Mouse (Mus musculus) midbrain, postnatal 0 days (tissue): ENCODE measurements at regions not wholly inside any gene's neighbourhood (a gene's known extent, or its start where the extent isn't known, plus 50 kb on each side); places are given as distances from the start of the nearest gene placed in this dataset.

Experiments used
- ATAC-seq: fragments of 200-750 bp; cut with Nextera tagmentation; 2 replicates; pipeline ENCODE4 v1.8.0; 2017; ENCODE audit warnings: moderate number of reproducible peaks, mild to moderate bottlenecking, moderate TSS enrichment, moderate library complexity; ENCODE audit not compliant: low FRiP score
- DNase-seq: peaks from one replicate; pipeline ENCODE4 v3.0.0-alpha.2; 2015; ENCODE audit warnings: low spot score
- H3K27ac ChIP-seq: fragments of 300-500 bp; sonication (generic); 2 replicates; pipeline ENCODE4 v1.5.1; 2014; ENCODE audit warnings: low read depth, mild to moderate bottlenecking, low read length, mixed read lengths
- H3K27me3 ChIP-seq: fragments of 300-500 bp; sonication (generic); 2 replicates; pipeline ENCODE4 v1.6.1; 2014; ENCODE audit warnings: low read length, control low read depth, mixed read lengths; ENCODE audit not compliant: insufficient read depth
- H3K36me3 ChIP-seq: fragments of 300-500 bp; sonication (generic); 2 replicates; pipeline ENCODE4 v1.6.1; 2014; ENCODE audit warnings: low read length, control low read depth, mixed read lengths; ENCODE audit not compliant: insufficient read depth
- H3K4me1 ChIP-seq: fragments of 300-500 bp; sonication (generic); 2 replicates; pipeline ENCODE4 v1.6.1; 2014; ENCODE audit warnings: mild to moderate bottlenecking, control low read depth, antibody characterized with exemption, low read length, mixed read lengths; ENCODE audit not compliant: insufficient read depth
- H3K4me2 ChIP-seq: fragments of 300-500 bp; sonication (generic); 2 replicates; pipeline ENCODE4 v1.6.1; 2014; ENCODE audit warnings: low read depth, mild to moderate bottlenecking, low read length, mixed read lengths; ENCODE audit not compliant: poor library complexity, severe bottlenecking
- H3K4me3 ChIP-seq: fragments of 300-500 bp; sonication (generic); 2 replicates; pipeline ENCODE4 v1.5.1; 2014; ENCODE audit warnings: low read depth, mild to moderate bottlenecking, low read length, moderate library complexity
- H3K9ac ChIP-seq: fragments of 300-500 bp; sonication (generic); replicated peaks from 2 replicates; pipeline ENCODE4 v1.6.1; 2014; ENCODE audit warnings: mild to moderate bottlenecking, low read length, moderate library complexity, mixed read lengths; ENCODE audit not compliant: poor library complexity, severe bottlenecking
- H3K9me3 ChIP-seq: fragments of 300-500 bp; sonication (generic); 2 replicates; pipeline ENCODE4 v1.6.1; 2016; ENCODE audit warnings: low read length, control low read depth
- CTCF ChIP-seq: IDR thresholded peaks from 2 replicates; pipeline ENCODE4 v1.5.1; 2016; ENCODE audit warnings: antibody characterized with exemption, mild to moderate bottlenecking
- WGBS: fragments of 180-500 bp; shearing (Covaris S2); extraction: QIAGEN DNeasy Blood & Tissue Kit; methylation state at CpG from one replicate; pipeline ENCODE4 v1.1.7; 2014; 5-methylcytosine and 5-hydroxymethylcytosine counted together

DNA sequence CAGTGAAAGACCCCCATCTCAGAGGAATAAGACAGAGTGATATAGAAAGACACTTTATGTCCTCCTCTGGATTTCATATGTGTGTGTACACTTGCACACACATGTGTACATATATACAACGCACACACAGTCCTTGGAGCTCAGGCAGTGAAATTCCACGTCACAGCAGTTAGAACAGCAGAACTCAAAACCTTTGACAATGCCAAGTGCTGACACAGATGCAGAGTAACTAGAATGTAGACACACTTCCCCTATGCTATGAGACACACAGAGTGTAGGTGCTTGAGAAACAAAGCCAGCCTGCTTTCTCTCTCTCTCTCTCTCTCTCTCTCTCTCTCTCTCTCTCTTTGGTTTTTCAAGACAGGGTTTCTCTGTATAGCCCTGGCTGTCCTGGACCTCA is 92.7 kb downstream of the Zfp36l2 start:
- no peaks in the 10 kb centered on the region for H3K9me3 ChIP-seq
- 86% methylated on average over 2 of the region's 2 CpGs for WGBS
- no peaks in the 10 kb centered on the region for H3K4me1 ChIP-seq
- no peak overlapping the region for H3K4me2 ChIP-seq
- H3K36me3 ChIP-seq = no peaks in the 10 kb centered on the region
- H3K27me3 ChIP-seq = no peaks in the 10 kb centered on the region
- H3K9ac ChIP-seq = no peak overlapping the region
- TF ChIP-seq CTCF = no peak
- no peak for ATAC-seq
- H3K27ac ChIP-seq = no peak overlapping the region
- DNase-seq = no peak
- no peak overlapping the region for H3K4me3 ChIP-seq

DNA sequence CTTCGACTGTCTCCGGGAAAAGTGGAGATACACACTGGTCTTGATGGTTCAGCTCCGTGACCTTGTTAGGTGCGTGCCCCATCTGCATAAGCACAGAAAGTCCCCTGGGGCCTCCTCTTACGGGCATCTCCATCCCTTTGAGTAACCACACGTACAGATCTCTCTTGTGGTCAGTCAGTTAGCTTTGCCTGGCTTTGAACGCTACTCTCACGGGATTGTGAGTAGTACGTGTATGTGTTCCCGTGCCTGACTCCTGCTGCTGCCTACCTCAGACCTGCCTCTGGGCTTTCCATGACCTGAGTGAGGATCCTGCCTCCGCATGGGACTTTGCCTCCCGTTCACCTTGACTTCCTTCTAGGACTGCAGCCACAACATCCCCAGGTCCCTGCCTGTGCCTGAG is 101.4 kb downstream of the Zfp36l2 start:
- no peak overlapping the region for H3K4me3 ChIP-seq
- H3K4me1 ChIP-seq = 0 out of 2 replicates have a peak, but pooled peaks cover 4% of the 10 kb centered on the region

DNA sequence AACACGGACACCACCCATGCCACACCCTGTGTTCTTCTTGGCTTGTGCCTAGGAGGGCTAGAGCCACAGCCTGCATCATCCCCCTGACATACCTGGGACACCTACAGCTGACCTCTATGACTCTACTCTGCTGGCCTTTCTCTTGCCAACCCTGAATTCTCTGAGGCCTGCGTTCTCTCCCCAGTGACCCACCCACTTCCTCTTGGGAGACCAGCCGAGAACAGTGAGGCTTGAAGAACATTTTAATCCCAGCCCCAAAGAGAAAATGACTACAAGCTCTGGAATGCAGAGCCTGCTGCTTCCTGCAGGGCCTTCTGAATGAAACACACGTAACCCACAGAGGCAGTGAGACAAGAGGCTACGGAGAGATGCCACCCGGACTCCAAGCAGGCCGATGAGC is 102.0 kb downstream of the Zfp36l2 start:
- H3K9ac ChIP-seq = no peak overlapping the region
- no peaks in the 10 kb centered on the region for H3K27me3 ChIP-seq
- H3K4me1 ChIP-seq = 0 out of 2 replicates have a peak, but pooled peaks cover 4% of the 10 kb centered on the region
- H3K9me3 ChIP-seq = no peaks in the 10 kb centered on the region
- H3K4me3 ChIP-seq = no peak overlapping the region
- WGBS = 22% methylated on average over 7 of the region's 7 CpGs
- ATAC-seq = no peak
- H3K36me3 ChIP-seq = no peaks in the 10 kb centered on the region
- DNase-seq = no peak
- TF ChIP-seq CTCF = no peak
- H3K4me2 ChIP-seq = no peak overlapping the region
- H3K27ac ChIP-seq = no peak overlapping the region; the same call in 1 of the 2 replicates

More for the DNA sequence above, 101.4 kb downstream of the Zfp36l2 start:
- TF ChIP-seq CTCF = no peak
- Histone ChIP-seq H3K27me3 (no peaks in the 10 kb centered on the region), H3K36me3 (no peaks in the 10 kb centered on the region), H3K4me2 (no peak overlapping the region), H3K9me3 (no peaks in the 10 kb centered on the region), H3K9ac (no peak overlapping the region), H3K27ac (no peak overlapping the region)
- DNase-seq (no peak), ATAC-seq (no peak)
- WGBS = 87% methylated on average over 12 of the region's 12 CpGs

DNA sequence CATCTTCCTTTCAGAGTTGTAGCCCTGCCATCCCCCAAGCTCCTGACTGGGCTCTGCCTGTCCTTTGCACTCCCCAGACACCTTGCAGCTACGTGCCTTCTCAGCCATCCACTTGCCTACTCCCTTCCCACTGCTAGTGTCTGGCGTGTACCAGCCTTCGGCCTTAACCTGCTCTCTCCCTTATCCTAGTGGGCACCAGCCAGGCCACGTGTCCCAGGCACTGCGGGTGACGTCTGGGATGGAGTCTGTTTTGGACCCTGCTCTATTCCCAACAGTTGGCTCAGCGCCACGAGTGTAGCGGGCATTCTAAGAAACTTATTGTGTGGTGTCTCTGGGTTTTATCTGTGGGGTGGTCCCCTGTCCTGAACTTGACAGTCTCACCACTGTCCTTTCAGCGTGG is 102.5 kb downstream of the Zfp36l2 start:
- Histone ChIP-seq H3K27me3 (no peaks in the 10 kb centered on the region), H3K4me2 (no peak overlapping the region), H3K4me3 (no peak overlapping the region), H3K9ac (no peak overlapping the region), H3K36me3 (no peaks in the 10 kb centered on the region), H3K4me1 (0 out of 2 replicates have a peak, but pooled peaks cover 4% of the 10 kb centered on the region), H3K27ac (no peak overlapping the region), H3K9me3 (no peaks in the 10 kb centered on the region)
- DNase-seq = peak; percentile 56
- TF ChIP-seq CTCF = no peak
- 55% methylated on average over 10 of the region's 10 CpGs for WGBS
- no peak for ATAC-seq

DNA sequence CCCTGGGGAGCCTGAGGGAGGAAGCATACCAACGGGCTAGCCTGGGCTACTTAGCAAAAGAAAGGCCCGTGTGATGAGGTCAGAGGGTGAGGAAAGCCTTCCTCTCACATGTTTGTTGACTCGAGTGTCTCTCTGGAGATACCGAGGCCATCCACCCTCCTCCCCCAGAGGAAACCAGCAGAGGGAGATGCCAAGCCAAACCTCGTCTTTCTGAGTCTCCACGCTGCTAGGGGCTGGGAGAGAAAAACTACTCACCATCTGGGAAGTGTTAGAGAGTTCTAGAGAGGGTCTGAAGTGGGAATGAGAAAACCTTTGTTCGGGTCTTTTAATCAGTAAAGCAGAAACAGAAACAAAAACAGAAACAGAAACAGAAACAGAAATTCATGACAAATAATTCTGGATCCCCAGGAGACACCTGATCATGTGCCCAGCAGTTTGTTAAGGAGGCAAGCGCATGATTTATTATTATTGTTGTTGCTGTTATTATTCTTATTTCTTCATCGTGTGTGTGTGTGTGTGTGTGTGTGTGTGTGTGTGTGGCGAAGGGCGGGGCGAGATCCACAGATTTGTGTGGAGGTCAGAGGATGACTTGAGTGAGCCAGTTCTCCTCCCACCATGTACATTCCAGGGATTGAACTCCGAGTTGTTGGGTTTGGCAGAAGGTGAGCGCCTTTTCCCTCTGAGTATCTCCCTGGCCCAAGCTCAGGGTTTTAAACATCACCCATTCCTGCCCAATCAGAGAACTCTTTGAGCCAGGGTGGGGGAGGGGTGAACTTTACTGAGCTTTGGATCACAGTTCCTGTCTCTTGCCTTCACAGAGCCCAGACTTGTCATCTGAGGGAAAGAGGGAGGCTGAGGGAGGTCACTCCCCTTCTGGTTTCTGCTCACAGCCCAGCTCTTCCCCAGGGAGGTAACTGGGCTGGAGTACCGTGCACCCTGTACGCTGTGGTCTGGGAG is 104.2 kb downstream of the Zfp36l2 start:
- Histone ChIP-seq H3K4me1 (0 out of 2 replicates have a peak, but pooled peaks cover 4% of the 10 kb centered on the region), H3K4me3 (no peak overlapping the region), H3K27ac (no peak overlapping the region), H3K4me2 (no peak overlapping the region), H3K9ac (no peak overlapping the region), H3K27me3 (no peaks in the 10 kb centered on the region), H3K9me3 (no peaks in the 10 kb centered on the region), H3K36me3 (no peaks in the 10 kb centered on the region)
- no peak for TF ChIP-seq CTCF
- ATAC-seq = no peak
- no peak for DNase-seq
- WGBS = 74% methylated on average over 16 of the region's 16 CpGs

DNA sequence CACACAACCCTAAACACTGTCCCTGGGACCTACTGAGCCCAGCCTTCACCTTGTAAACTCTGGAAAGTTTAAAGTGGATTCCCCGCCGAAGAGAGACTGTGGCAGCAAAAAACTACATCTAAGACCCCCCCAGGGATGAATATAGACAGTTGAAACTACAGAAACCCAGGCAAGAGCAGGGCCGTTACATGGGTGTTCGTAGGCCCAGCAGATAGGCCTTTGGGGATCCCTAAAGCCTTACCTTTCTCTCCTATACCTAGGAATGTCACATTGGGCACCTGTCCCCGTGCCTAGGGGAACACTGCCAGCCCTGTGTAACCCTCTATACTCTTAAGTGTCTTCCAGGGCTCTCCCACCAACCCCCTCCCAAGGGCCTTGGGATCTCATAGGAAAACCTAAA is 105.2 kb downstream of the Zfp36l2 start:
- Histone ChIP-seq H3K36me3 (no peaks in the 10 kb centered on the region), H3K27me3 (no peaks in the 10 kb centered on the region), H3K4me3 (no peak overlapping the region), H3K4me2 (no peak overlapping the region), H3K9ac (no peak overlapping the region), H3K27ac (peak overlapping the region; percentile 47; the same call in 1 of the 2 replicates), H3K9me3 (no peaks in the 10 kb centered on the region), H3K4me1 (0 out of 2 replicates have a peak, but pooled peaks cover 4% of the 10 kb centered on the region)
- DNase-seq (no peak), ATAC-seq (no peak)
- WGBS = 95% methylated on average over 5 of the region's 5 CpGs
- TF ChIP-seq CTCF = no peak
